26 mouse cellular contexts compared by ENCODE assay signal in the genomic region with DNA sequence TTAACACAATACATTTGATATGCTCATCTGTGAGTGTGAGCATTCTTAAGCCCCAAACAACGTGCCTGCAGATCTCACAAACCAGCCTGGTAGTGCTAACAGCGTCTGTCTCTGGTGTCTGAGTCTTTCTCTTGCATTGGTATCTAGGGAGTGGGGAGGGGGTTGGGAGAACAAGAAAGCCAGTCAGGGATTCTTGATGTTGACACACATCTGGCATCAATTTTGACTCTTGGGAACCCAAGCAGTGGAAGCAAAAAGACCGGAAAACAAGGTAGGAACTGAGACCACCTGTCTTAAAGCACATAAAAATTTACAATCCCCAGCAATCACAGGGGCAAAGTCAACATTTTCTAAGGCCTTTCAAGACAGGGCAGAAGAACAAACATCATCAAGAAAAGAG. TPM values are rescaled to one million over a fixed set of nuclear protein-coding genes. Genes with fewer than 3 reads are reported as not detected.
DNase-seq lines count a peak whose midpoint lies in the region; ATAC-seq lines count a peak whose summit lies in the region.
"Had no signal": no experiment of that assay in that cellular context is flagged by ENCODE, and none has a peak within 500 bp of the region (broad histone marks: within the 10 kb centered on the region; RNA-seq: fewer than 3 reads in every experiment).

No protein-coding gene starts in this region.

- DNase-seq in embryo, embryonic 10 days (ENCODE audit: low spot score), result peak; percentile 77
- peak; percentile 46 for DNase-seq in embryo, embryonic 9.5 days (ENCODE audit: extremely low spot score)
- DNase-seq in intestine, embryonic 14.5 days (ENCODE audit: low spot score), result peak; percentile 47
- no peak for DNase-seq in layer of hippocampus, adult 9-10 months (ENCODE audit: low spot score)
- no peak for DNase-seq in heart, embryonic 10.5 days (ENCODE audit: low spot score)
- no peak for DNase-seq in lung, adult 18-20 months
- DNase-seq: adrenal gland, postnatal 14 days; cerebellum, adult 11 months; cerebellum, postnatal 14 days; forebrain, postnatal 0 days; heart, adult 2 months; kidney, adult 11 months; kidney, postnatal 10 days; lung, embryonic 14.5 days; lung, postnatal 36 days; thymus, adult 18-20 months had no signal

- no peak overlapping the region for H3K27ac ChIP-seq in intestine, embryonic 14.5 days (ENCODE audit: low read depth)
- no peak overlapping the region for H3K27ac ChIP-seq in limb, embryonic 13.5 days
- no peak overlapping the region for H3K27ac ChIP-seq in forebrain, embryonic 13.5 days
- no peak overlapping the region for H3K27ac ChIP-seq in heart, embryonic 10.5 days
- H3K27ac ChIP-seq: embryonic facial prominence, embryonic 15.5 days; heart, adult 2 months; heart, embryonic 15.5 days; layer of hippocampus, adult 2 months; liver, embryonic 12.5 days; midbrain, embryonic 10.5 days; neural tube, embryonic 12.5 days; stomach, embryonic 15.5 days had no signal

- H3K36me3 ChIP-seq in intestine, embryonic 14.5 days (ENCODE audit: control insufficient read depth, insufficient read depth, low read length), result no peaks in the 10 kb centered on the region
- 0 out of 2 replicates have a peak, but pooled peaks cover 2% of the 10 kb centered on the region for H3K36me3 ChIP-seq in limb, embryonic 13.5 days
- H3K36me3 ChIP-seq in forebrain, embryonic 13.5 days (ENCODE audit: poor library complexity, severe bottlenecking), result no peaks in the 10 kb centered on the region
- no peaks in the 10 kb centered on the region for H3K36me3 ChIP-seq in heart, embryonic 10.5 days
- H3K36me3 ChIP-seq: embryonic facial prominence, embryonic 15.5 days; heart, embryonic 15.5 days; liver, embryonic 12.5 days; midbrain, embryonic 10.5 days; neural tube, embryonic 12.5 days; stomach, embryonic 15.5 days had no signal

- peaks cover 27% of the 10 kb centered on the region for H3K4me1 ChIP-seq in intestine, embryonic 14.5 days (replicated peaks; ENCODE audit: control insufficient read depth, insufficient read depth, low read length)
- H3K4me1 ChIP-seq in limb, embryonic 13.5 days, result peaks cover 74% of the 10 kb centered on the region
- peaks cover 13% of the 10 kb centered on the region for H3K4me1 ChIP-seq in forebrain, embryonic 13.5 days
- peaks cover 27% of the 10 kb centered on the region for H3K4me1 ChIP-seq in heart, embryonic 10.5 days

- no peak overlapping the region for H3K4me2 ChIP-seq in intestine, embryonic 14.5 days (ENCODE audit: low read length)
- H3K4me2 ChIP-seq in limb, embryonic 13.5 days (replicated peaks), result peak overlapping the region; percentile 14; the same call in 1 of the 2 replicates
- no peak overlapping the region for H3K4me2 ChIP-seq in forebrain, embryonic 13.5 days
- H3K4me2 ChIP-seq: embryonic facial prominence, embryonic 15.5 days; heart, embryonic 15.5 days; liver, embryonic 12.5 days; lung, embryonic 14.5 days; neural tube, embryonic 12.5 days; stomach, embryonic 15.5 days had no signal

- no peak overlapping the region for H3K4me3 ChIP-seq in intestine, embryonic 14.5 days (ENCODE audit: low read depth, low read length)
- no peak overlapping the region for H3K4me3 ChIP-seq in limb, embryonic 13.5 days
- H3K4me3 ChIP-seq in forebrain, embryonic 13.5 days, result no peak overlapping the region
- H3K4me3 ChIP-seq in heart, embryonic 10.5 days, result no peak overlapping the region
- H3K4me3 ChIP-seq: embryonic facial prominence, embryonic 15.5 days; heart, adult 2 months; heart, embryonic 15.5 days; layer of hippocampus, adult 2 months; liver, embryonic 12.5 days; midbrain, embryonic 10.5 days; neural tube, embryonic 12.5 days; stomach, embryonic 15.5 days had no signal

- H3K27me3 ChIP-seq in intestine, embryonic 14.5 days (replicated peaks; ENCODE audit: control insufficient read depth, insufficient read depth, low read length), result no peaks in the 10 kb centered on the region
- H3K27me3 ChIP-seq in limb, embryonic 13.5 days, result no peaks in the 10 kb centered on the region
- H3K27me3 ChIP-seq in forebrain, embryonic 13.5 days, result no peaks in the 10 kb centered on the region
- H3K27me3 ChIP-seq in heart, embryonic 10.5 days (ENCODE audit: insufficient read depth, poor library complexity, severe bottlenecking), result no peaks in the 10 kb centered on the region
- H3K27me3 ChIP-seq: embryonic facial prominence, embryonic 15.5 days; heart, embryonic 15.5 days; liver, embryonic 12.5 days; neural tube, embryonic 12.5 days; Patski; stomach, embryonic 15.5 days had no signal

- 37% methylated on average over 3 of the region's 3 CpGs for WGBS in intestine, embryonic 14.5 days
- 9% methylated on average over 3 of the region's 3 CpGs for WGBS in limb, embryonic 13.5 days
- 74% methylated on average over 3 of the region's 3 CpGs for WGBS in forebrain, embryonic 13.5 days
- WGBS in heart, embryonic 10.5 days, result 27% methylated on average over 3 of the region's 3 CpGs

- no peaks in the 10 kb centered on the region for H3K9me3 ChIP-seq in intestine, embryonic 14.5 days (ENCODE audit: control insufficient read depth, low read length)
- H3K9me3 ChIP-seq in limb, embryonic 13.5 days, result no peaks in the 10 kb centered on the region
- H3K9me3 ChIP-seq in forebrain, embryonic 13.5 days (replicated peaks), result no peaks in the 10 kb centered on the region
- H3K9me3 ChIP-seq in heart, embryonic 10.5 days, result no peaks in the 10 kb centered on the region
- H3K9me3 ChIP-seq: embryonic facial prominence, embryonic 15.5 days; heart, embryonic 15.5 days; liver, embryonic 12.5 days; midbrain, embryonic 10.5 days; neural tube, embryonic 12.5 days; stomach, embryonic 15.5 days had no signal

- no peak for ATAC-seq in intestine, embryonic 14.5 days (replicated peaks; ENCODE audit: low FRiP score, low TSS enrichment, low read depth)
- ATAC-seq in limb, embryonic 13.5 days (ENCODE audit: low FRiP score, low read depth), result 0 out of 2 replicates have a peak, but pooled peaks have one; percentile 35
- ATAC-seq in forebrain, embryonic 13.5 days, result no peak
- ATAC-seq: forebrain, postnatal 0 days; liver, embryonic 12.5 days; Patski had no signal

- H3K9ac ChIP-seq in intestine, embryonic 14.5 days (ENCODE audit: low read length), result no peak overlapping the region
- H3K9ac ChIP-seq in limb, embryonic 13.5 days, result no peak overlapping the region
- no peak overlapping the region for H3K9ac ChIP-seq in forebrain, embryonic 13.5 days
- H3K9ac ChIP-seq: embryonic facial prominence, embryonic 15.5 days; forebrain, postnatal 0 days; heart, embryonic 15.5 days; liver, embryonic 12.5 days; lung, embryonic 14.5 days; neural tube, embryonic 12.5 days; stomach, embryonic 15.5 days had no signal

RNA-seq across cellular contexts. Expression of gene Lpar1, which starts 23.4 kb away (rescaled TPM):
- 57.0 and 66.2 TPM in 2 replicates for polyA plus RNA-seq in intestine, embryonic 14.5 days (2014; fragmentation: Nextera tagmentation; extraction: Ambion mirVana)
- polyA plus RNA-seq in limb, embryonic 13.5 days (2015; fragmentation: Nextera tagmentation; extraction: Ambion mirVana), result 231 and 236 TPM in 2 replicates
- 29.9 and 35.7 TPM in 2 replicates for polyA plus RNA-seq in forebrain, embryonic 13.5 days (2015; fragmentation: Nextera tagmentation; extraction: Ambion mirVana)
- polyA plus RNA-seq in heart, embryonic 10.5 days (2016; fragmentation: Nextera tagmentation; extraction: Ambion mirVana), result 24.7 and 38.7 TPM in 2 replicates

Comparison
In these comparisons a context has a peak if more than half of its experiments do, and no peak if none do; other contexts are left out.
1. DNase-seq: peak in embryo, embryonic 10 days (single experiment), embryo, embryonic 9.5 days (single experiment) and intestine, embryonic 14.5 days (single experiment); none in layer of hippocampus, adult 9-10 months (single experiment), heart, embryonic 10.5 days (single experiment) and lung, adult 18-20 months (0 of 2).